Mouse (Mus musculus): ENCODE measurements at regions not wholly inside any gene's neighbourhood (a gene's known extent, or its start where the extent isn't known, plus 50 kb on each side); places are given as distances from the start of the nearest gene placed in this dataset.

GRCm38 (mm10) chr10:92453550-92453949, 268.7 kb downstream of the Nedd1 start:
- Histone ChIP-seq H3K9ac (ENCODE audit: low read depth, low read length) (no peak overlapping the region), H3K4me1 (replicated peaks; ENCODE audit: control insufficient read depth, insufficient read depth, low read length) (no peaks in the 10 kb centered on the region), H3K36me3 (ENCODE audit: control insufficient read depth, insufficient read depth, low read length) (no peaks in the 10 kb centered on the region), H3K9me3 (ENCODE audit: control insufficient read depth, low read length) (no peaks in the 10 kb centered on the region), H3K27me3 (replicated peaks; ENCODE audit: control insufficient read depth, insufficient read depth, low read length) (no peaks in the 10 kb centered on the region), H3K4me3 (ENCODE audit: low read depth, low read length) (no peak overlapping the region), H3K4me2 (no peak overlapping the region), H3K27ac (ENCODE audit: low read depth, low read length) (no peak overlapping the region)
- DNase-seq (ENCODE audit: low spot score) (no peak), ATAC-seq (replicated peaks; ENCODE audit: low FRiP score) (no peak)
- 71% methylated on average over 5 of the region's 5 CpGs for WGBS

GRCm38 (mm10) chr10:92445957-92446356, 276.3 kb downstream of the Nedd1 start:
- no peak overlapping the region for H3K4me3 ChIP-seq (ENCODE audit: low read depth, low read length)
- DNase-seq (ENCODE audit: low spot score) (no peak), ATAC-seq (replicated peaks; ENCODE audit: low FRiP score) (no peak)
- H3K27me3 ChIP-seq (replicated peaks; ENCODE audit: control insufficient read depth, insufficient read depth, low read length) = no peaks in the 10 kb centered on the region
- H3K4me2 ChIP-seq = no peak overlapping the region
- WGBS = 79% methylated on average over 2 of the region's 2 CpGs
- H3K36me3 ChIP-seq (ENCODE audit: control insufficient read depth, insufficient read depth, low read length) = no peaks in the 10 kb centered on the region
- H3K9ac ChIP-seq (ENCODE audit: low read depth, low read length) = no peak overlapping the region
- no peak overlapping the region for H3K27ac ChIP-seq (ENCODE audit: low read depth, low read length)
- H3K4me1 ChIP-seq (replicated peaks; ENCODE audit: control insufficient read depth, insufficient read depth, low read length) = no peaks in the 10 kb centered on the region
- no peaks in the 10 kb centered on the region for H3K9me3 ChIP-seq (ENCODE audit: control insufficient read depth, low read length)

- Histone ChIP-seq H3K36me3 (ENCODE audit: control insufficient read depth, insufficient read depth, low read length) (no peaks in the 10 kb centered on the region), H3K9me3 (ENCODE audit: control insufficient read depth, low read length) (no peaks in the 10 kb centered on the region), H3K27ac (ENCODE audit: low read depth, low read length) (no peak overlapping the region), H3K4me1 (replicated peaks; ENCODE audit: control insufficient read depth, insufficient read depth, low read length) (no peaks in the 10 kb centered on the region), H3K27me3 (replicated peaks; ENCODE audit: control insufficient read depth, insufficient read depth, low read length) (no peaks in the 10 kb centered on the region), H3K9ac (ENCODE audit: low read depth, low read length) (no peak overlapping the region), H3K4me3 (ENCODE audit: low read depth, low read length) (no peak overlapping the region), H3K4me2 (no peak overlapping the region)
- 72% methylated on average over 8 of the region's 8 CpGs for WGBS
- DNase-seq (ENCODE audit: low spot score) (no peak), ATAC-seq (replicated peaks; ENCODE audit: low FRiP score) (no peak)
Measured at GRCm38 (mm10) chr10:92438621-92439394, 283.4 kb downstream of the Nedd1 start.

DNA sequence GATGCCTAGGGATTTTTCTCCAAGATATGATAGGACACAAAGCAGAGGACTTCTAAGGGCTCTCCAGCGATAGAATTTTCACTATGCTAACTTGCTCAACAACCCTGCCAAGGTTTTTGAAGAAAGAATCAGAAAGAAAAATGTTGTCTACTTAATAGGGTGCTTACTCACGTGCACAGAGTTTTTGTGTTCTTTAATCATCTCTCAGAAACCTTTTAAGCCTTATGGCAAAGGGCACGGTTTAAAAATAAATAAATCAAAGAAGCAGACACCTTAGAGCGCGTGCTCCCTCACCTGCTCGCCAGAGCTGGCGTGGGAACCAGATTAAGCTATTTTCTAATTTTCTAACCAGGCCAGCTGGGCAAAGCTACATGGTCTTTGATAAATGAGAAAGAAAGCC, 293.0 kb downstream of the Nedd1 start:
- Histone ChIP-seq H3K9me3 (ENCODE audit: control insufficient read depth, low read length) (no peaks in the 10 kb centered on the region), H3K9ac (ENCODE audit: low read depth, low read length) (no peak overlapping the region), H3K4me1 (replicated peaks; ENCODE audit: control insufficient read depth, insufficient read depth, low read length) (no peaks in the 10 kb centered on the region), H3K27me3 (replicated peaks; ENCODE audit: control insufficient read depth, insufficient read depth, low read length) (no peaks in the 10 kb centered on the region), H3K27ac (ENCODE audit: low read depth, low read length) (no peak overlapping the region), H3K4me2 (no peak overlapping the region), H3K36me3 (ENCODE audit: control insufficient read depth, insufficient read depth, low read length) (no peaks in the 10 kb centered on the region), H3K4me3 (ENCODE audit: low read depth, low read length) (no peak overlapping the region)
- ATAC-seq (replicated peaks; ENCODE audit: low FRiP score) (no peak), DNase-seq (ENCODE audit: low spot score) (no peak)
- WGBS = 54% methylated on average over 7 of the region's 7 CpGs

DNA sequence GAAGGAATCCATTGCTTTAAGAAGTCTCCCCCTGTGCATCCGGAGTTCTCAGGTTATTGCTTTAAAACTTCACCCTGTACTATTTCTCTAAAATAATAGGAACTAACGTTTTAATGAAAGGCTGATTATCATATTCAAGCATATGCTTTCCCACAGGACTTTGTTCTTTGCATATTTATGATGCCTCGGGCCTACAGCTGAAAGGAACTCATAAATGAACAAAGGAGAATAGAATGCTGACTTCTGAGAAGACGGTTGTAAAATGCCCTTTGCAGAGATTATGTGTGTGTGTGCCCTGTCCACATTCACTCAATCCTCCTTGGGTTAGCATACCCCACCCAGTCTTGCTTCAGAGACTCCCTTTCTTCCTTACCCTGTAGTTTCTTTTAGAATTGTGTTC, 294.2 kb downstream of the Nedd1 start:
- DNase-seq (ENCODE audit: low spot score) = no peak
- no peaks in the 10 kb centered on the region for H3K36me3 ChIP-seq (ENCODE audit: control insufficient read depth, insufficient read depth, low read length)
- H3K4me2 ChIP-seq = no peak overlapping the region
- H3K4me3 ChIP-seq (ENCODE audit: low read depth, low read length) = no peak overlapping the region
- H3K27me3 ChIP-seq (replicated peaks; ENCODE audit: control insufficient read depth, insufficient read depth, low read length) = no peaks in the 10 kb centered on the region
- 61% methylated on average over 4 of the region's 4 CpGs for WGBS
- H3K27ac ChIP-seq (ENCODE audit: low read depth, low read length) = no peak overlapping the region
- no peaks in the 10 kb centered on the region for H3K9me3 ChIP-seq (ENCODE audit: control insufficient read depth, low read length)
- no peak for ATAC-seq (replicated peaks; ENCODE audit: low FRiP score)
- no peaks in the 10 kb centered on the region for H3K4me1 ChIP-seq (replicated peaks; ENCODE audit: control insufficient read depth, insufficient read depth, low read length)
- no peak overlapping the region for H3K9ac ChIP-seq (ENCODE audit: low read depth, low read length)

GRCm38 (mm10) chr10:92426443-92426842, 295.8 kb downstream of the Nedd1 start:
- 85% methylated on average over 6 of the region's 6 CpGs for WGBS
- no peak overlapping the region for H3K4me2 ChIP-seq
- H3K4me1 ChIP-seq (replicated peaks; ENCODE audit: control insufficient read depth, insufficient read depth, low read length) = no peaks in the 10 kb centered on the region
- no peak overlapping the region for H3K9ac ChIP-seq (ENCODE audit: low read depth, low read length)
- no peaks in the 10 kb centered on the region for H3K36me3 ChIP-seq (ENCODE audit: control insufficient read depth, insufficient read depth, low read length)
- ATAC-seq (replicated peaks; ENCODE audit: low FRiP score) = no peak
- no peak overlapping the region for H3K4me3 ChIP-seq (ENCODE audit: low read depth, low read length)
- H3K27ac ChIP-seq (ENCODE audit: low read depth, low read length) = no peak overlapping the region
- no peaks in the 10 kb centered on the region for H3K27me3 ChIP-seq (replicated peaks; ENCODE audit: control insufficient read depth, insufficient read depth, low read length)
- DNase-seq (ENCODE audit: low spot score) = no peak
- no peaks in the 10 kb centered on the region for H3K9me3 ChIP-seq (ENCODE audit: control insufficient read depth, low read length)

GRCm38 (mm10) chr10:92412737-92413136, 309.5 kb downstream of the Nedd1 start:
- H3K36me3 ChIP-seq (ENCODE audit: control insufficient read depth, insufficient read depth, low read length) = no peaks in the 10 kb centered on the region
- H3K27me3 ChIP-seq (replicated peaks; ENCODE audit: control insufficient read depth, insufficient read depth, low read length) = no peaks in the 10 kb centered on the region
- ATAC-seq (replicated peaks; ENCODE audit: low FRiP score) (no peak), DNase-seq (ENCODE audit: low spot score) (no peak)
- no peaks in the 10 kb centered on the region for H3K4me1 ChIP-seq (replicated peaks; ENCODE audit: control insufficient read depth, insufficient read depth, low read length)
- H3K4me3 ChIP-seq (ENCODE audit: low read depth, low read length) = no peak overlapping the region
- H3K9me3 ChIP-seq (ENCODE audit: control insufficient read depth, low read length) = no peaks in the 10 kb centered on the region
- 78% methylated on average over 7 of the region's 7 CpGs for WGBS
- H3K27ac ChIP-seq (ENCODE audit: low read depth, low read length) = no peak overlapping the region
- H3K9ac ChIP-seq (ENCODE audit: low read depth, low read length) = no peak overlapping the region
- no peak overlapping the region for H3K4me2 ChIP-seq

GRCm38 (mm10) chr10:92410813-92411325, 311.4 kb downstream of the Nedd1 start:
- no peak overlapping the region for H3K4me3 ChIP-seq (ENCODE audit: low read depth, low read length)
- ATAC-seq (replicated peaks; ENCODE audit: low FRiP score) = no peak
- no peaks in the 10 kb centered on the region for H3K27me3 ChIP-seq (replicated peaks; ENCODE audit: control insufficient read depth, insufficient read depth, low read length)
- WGBS = 73% methylated on average over 5 of the region's 5 CpGs
- no peaks in the 10 kb centered on the region for H3K36me3 ChIP-seq (ENCODE audit: control insufficient read depth, insufficient read depth, low read length)
- no peak for DNase-seq (ENCODE audit: low spot score)
- H3K27ac ChIP-seq (ENCODE audit: low read depth, low read length) = no peak overlapping the region
- no peaks in the 10 kb centered on the region for H3K4me1 ChIP-seq (replicated peaks; ENCODE audit: control insufficient read depth, insufficient read depth, low read length)
- H3K9me3 ChIP-seq (ENCODE audit: control insufficient read depth, low read length) = no peaks in the 10 kb centered on the region
- no peak overlapping the region for H3K9ac ChIP-seq (ENCODE audit: low read depth, low read length)
- H3K4me2 ChIP-seq = no peak overlapping the region

DNA sequence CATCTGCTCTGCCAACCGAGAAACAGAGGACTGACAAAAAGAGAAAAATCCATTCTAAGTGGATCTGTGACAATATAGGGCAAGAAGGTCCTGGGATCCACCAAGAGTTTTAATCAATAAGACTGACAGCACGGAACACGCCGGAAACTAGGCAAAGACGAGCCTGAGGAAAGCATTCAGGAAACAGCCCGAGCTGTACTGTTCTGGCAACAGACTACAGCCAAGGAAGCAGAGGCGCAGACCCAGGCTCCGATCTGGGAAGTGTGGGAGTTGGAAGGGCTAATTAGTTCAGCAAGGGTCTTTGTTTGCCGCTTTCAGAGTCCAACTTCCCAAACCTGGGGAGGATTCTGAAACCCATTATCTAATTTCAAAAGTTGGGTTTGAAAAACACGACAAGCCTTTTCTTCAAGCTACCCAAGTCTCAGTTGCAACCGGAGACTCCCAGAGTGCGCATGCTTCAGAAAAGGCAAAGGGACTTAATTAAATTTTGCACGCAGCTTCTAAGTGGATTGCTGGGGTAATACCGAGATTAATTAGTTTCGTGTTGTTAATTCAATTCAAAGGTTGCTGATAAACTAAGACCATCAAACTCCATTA, 317.4 kb downstream of the Nedd1 start:
- no peak for DNase-seq (ENCODE audit: low spot score)
- Histone ChIP-seq H3K27ac (ENCODE audit: low read depth, low read length) (no peak overlapping the region), H3K27me3 (replicated peaks; ENCODE audit: control insufficient read depth, insufficient read depth, low read length) (no peaks in the 10 kb centered on the region), H3K4me1 (replicated peaks; ENCODE audit: control insufficient read depth, insufficient read depth, low read length) (no peaks in the 10 kb centered on the region), H3K9me3 (ENCODE audit: control insufficient read depth, low read length) (no peaks in the 10 kb centered on the region), H3K4me2 (no peak overlapping the region), H3K9ac (ENCODE audit: low read depth, low read length) (no peak overlapping the region), H3K36me3 (ENCODE audit: control insufficient read depth, insufficient read depth, low read length) (no peaks in the 10 kb centered on the region), H3K4me3 (ENCODE audit: low read depth, low read length) (no peak overlapping the region)
- ATAC-seq (replicated peaks; ENCODE audit: low FRiP score) = no peak
- WGBS = 74% methylated on average over 15 of the region's 15 CpGs
